Mouse (Mus musculus) ovary, postnatal 14 days (tissue): ENCODE data around the gene Flrt3.

ENCODE experiments used
- DNase-seq: peaks from one replicate; pipeline ENCODE4 v3.0.0; 2022; ENCODE audit warnings: low spot score

The Flrt3 gene

DNA sequence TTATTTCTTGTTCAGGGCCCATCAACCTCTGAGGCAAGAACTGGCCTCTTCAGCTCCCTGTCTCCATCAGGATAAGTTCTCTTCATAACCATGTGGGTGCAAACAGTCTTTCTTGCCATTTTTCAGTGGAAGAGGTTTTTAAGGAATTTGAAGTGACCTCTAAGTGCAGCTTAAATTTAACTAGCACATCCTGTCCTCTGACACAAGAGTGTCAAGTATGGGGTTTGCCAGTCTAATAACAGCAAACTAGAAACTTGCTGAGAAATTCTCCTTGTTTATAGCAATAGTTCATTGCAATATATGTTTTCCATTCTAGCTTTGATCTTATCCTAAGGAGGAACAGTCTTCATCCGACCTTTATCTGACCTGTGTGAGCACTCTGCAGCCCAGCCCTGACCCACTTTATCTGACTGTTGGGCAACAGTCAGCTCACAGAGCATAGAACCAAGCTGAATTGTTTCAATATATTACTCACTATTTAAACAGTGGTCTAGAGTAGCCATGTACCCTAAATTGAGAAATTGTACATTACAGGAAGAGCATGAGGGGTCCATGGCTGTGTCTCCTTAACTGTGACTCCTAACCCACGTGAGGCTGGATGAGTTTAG, 49.4 kb downstream of the Flrt3 start:
- no peak for DNase-seq

GRCm38 (mm10) chr2:140615451-140615850, 55.8 kb downstream of the Flrt3 start:
- no peak for DNase-seq
